Mouse (Mus musculus): Measurements from ENCODE around the gene Dynlrb2. TPM values are rescaled to one million over a fixed set of nuclear protein-coding genes. Genes with fewer than 3 reads are reported as not detected.

Dynlrb2 gene
- not detected in 2 replicates for polyA plus RNA-seq (2016; fragmentation: Nextera tagmentation; extraction: Ambion mirVana)

GRCm38 (mm10) chr8:116504477-116505120 lies at the start of gene Dynlrb2:
TSS of gene Dynlrb2 (plus strand) at chr8:116504974.
- H3K36me3 ChIP-seq, result no peaks in the 10 kb centered on the region
- DNase-seq (ENCODE audit: low spot score), result peak; percentile 97
- no peaks in the 10 kb centered on the region for H3K27me3 ChIP-seq (ENCODE audit: insufficient read depth, poor library complexity, severe bottlenecking)
- WGBS, result 8% methylated on average over 19 of the region's 19 CpGs
- H3K4me1 ChIP-seq, result peaks cover 14% of the 10 kb centered on the region; the same call in 1 of the 2 replicates
- peak within 1 kb of the TSS; percentile 60 for H3K4me3 ChIP-seq
- no peaks in the 10 kb centered on the region for H3K9me3 ChIP-seq
- H3K27ac ChIP-seq, result peak within 1 kb of the TSS; percentile 65

- H3K9me3 ChIP-seq, result no peaks in the 10 kb centered on the region
- no peaks in the 10 kb centered on the region for H3K36me3 ChIP-seq
- no peak overlapping the region for H3K4me3 ChIP-seq
- WGBS, result 69% methylated on average over 7 of the region's 11 CpGs
- H3K27ac ChIP-seq, result no peak overlapping the region
- DNase-seq (ENCODE audit: low spot score), result no peak
- H3K4me1 ChIP-seq, result no peaks in the 10 kb centered on the region
- H3K27me3 ChIP-seq (ENCODE audit: insufficient read depth, poor library complexity, severe bottlenecking), result no peaks in the 10 kb centered on the region
These were observed 46.2 kb upstream of the Dynlrb2 start for GRCm38 (mm10) chr8:116458569-116458968.

GRCm38 (mm10) chr8:116461472-116461871 lies 43.3 kb upstream of the Dynlrb2 start:
- DNase-seq (ENCODE audit: low spot score), result no peak
- Histone ChIP-seq H3K27me3 (ENCODE audit: insufficient read depth, poor library complexity, severe bottlenecking) (no peaks in the 10 kb centered on the region), H3K36me3 (no peaks in the 10 kb centered on the region), H3K4me3 (no peak overlapping the region), H3K9me3 (no peaks in the 10 kb centered on the region), H3K27ac (no peak overlapping the region), H3K4me1 (no peaks in the 10 kb centered on the region)
- 85% methylated on average over 4 of the region's 4 CpGs for WGBS

- no peaks in the 10 kb centered on the region for H3K36me3 ChIP-seq
- WGBS, result 82% methylated on average over 7 of the region's 7 CpGs
- DNase-seq (ENCODE audit: low spot score), result no peak
These were observed 38.2 kb upstream of the Dynlrb2 start for GRCm38 (mm10) chr8:116466586-116466985.

GRCm38 (mm10) chr8:116467027-116467426 lies 37.7 kb upstream of the Dynlrb2 start:
- H3K4me1 ChIP-seq, result no peaks in the 10 kb centered on the region
- no peak overlapping the region for H3K27ac ChIP-seq
- no peaks in the 10 kb centered on the region for H3K27me3 ChIP-seq (ENCODE audit: insufficient read depth, poor library complexity, severe bottlenecking)
- no peak overlapping the region for H3K4me3 ChIP-seq
- 73% methylated on average over 1 of the region's 1 CpGs for WGBS
- no peaks in the 10 kb centered on the region for H3K9me3 ChIP-seq
- no peaks in the 10 kb centered on the region for H3K36me3 ChIP-seq
- DNase-seq (ENCODE audit: low spot score), result no peak

More at GRCm38 (mm10) chr8:116466586-116466985, 38.2 kb upstream of the Dynlrb2 start:
- Histone ChIP-seq H3K4me3 (no peak overlapping the region), H3K27me3 (ENCODE audit: insufficient read depth, poor library complexity, severe bottlenecking) (no peaks in the 10 kb centered on the region), H3K4me1 (no peaks in the 10 kb centered on the region), H3K27ac (no peak overlapping the region), H3K9me3 (no peaks in the 10 kb centered on the region)

DNA sequence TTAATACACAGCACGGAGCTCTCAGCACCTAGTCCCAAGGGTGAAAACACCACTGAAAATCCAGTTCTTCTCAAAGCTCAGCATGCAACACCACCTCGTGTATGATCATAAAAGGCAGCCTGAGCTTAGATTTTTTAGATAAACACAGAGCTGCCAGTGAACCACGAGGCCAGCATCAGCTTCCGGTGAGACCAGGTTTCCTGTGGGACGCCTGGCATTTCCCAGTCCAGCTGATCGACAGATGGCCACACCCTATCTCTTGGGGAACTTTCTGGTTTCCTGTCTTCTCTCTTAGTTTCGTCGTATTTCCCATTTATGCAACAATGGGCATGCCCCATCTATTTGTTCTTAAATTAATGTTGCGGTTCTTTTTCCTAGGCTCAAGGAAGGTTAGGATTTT lies 26.8 kb upstream of the Dynlrb2 start:
- Histone ChIP-seq H3K36me3 (no peaks in the 10 kb centered on the region), H3K4me3 (no peak overlapping the region), H3K27ac (no peak overlapping the region), H3K4me1 (no peaks in the 10 kb centered on the region), H3K9me3 (no peaks in the 10 kb centered on the region), H3K27me3 (ENCODE audit: insufficient read depth, poor library complexity, severe bottlenecking) (no peaks in the 10 kb centered on the region)
- no peak for DNase-seq (ENCODE audit: low spot score)
- WGBS, result 66% methylated on average over 9 of the region's 9 CpGs

DNA sequence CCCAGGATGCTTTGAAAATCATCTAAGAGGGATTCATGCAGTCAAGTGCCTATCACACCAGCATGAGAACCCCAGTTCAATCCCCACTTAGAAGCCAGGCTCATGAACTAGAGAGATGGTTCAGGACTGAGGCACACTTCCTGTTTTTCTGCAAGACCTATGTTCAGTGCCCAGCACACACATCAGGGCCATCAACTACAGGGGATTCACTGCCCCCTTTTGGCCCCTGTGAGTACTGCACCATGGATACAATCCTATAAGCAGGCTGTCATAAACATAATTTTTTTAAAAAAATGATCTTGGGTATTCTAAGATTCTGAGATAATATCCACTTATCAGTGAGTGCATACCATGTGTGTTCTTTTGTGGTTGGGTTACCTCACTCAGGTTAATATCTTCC lies 26.1 kb upstream of the Dynlrb2 start:
- H3K4me1 ChIP-seq, result no peaks in the 10 kb centered on the region
- H3K9me3 ChIP-seq, result no peaks in the 10 kb centered on the region
- H3K27me3 ChIP-seq (ENCODE audit: insufficient read depth, poor library complexity, severe bottlenecking), result no peaks in the 10 kb centered on the region
- no peak for DNase-seq (ENCODE audit: low spot score)
- H3K27ac ChIP-seq, result no peak overlapping the region
- H3K36me3 ChIP-seq, result no peaks in the 10 kb centered on the region
- no peak overlapping the region for H3K4me3 ChIP-seq

GRCm38 (mm10) chr8:116480894-116481293 lies 23.9 kb upstream of the Dynlrb2 start:
- no peak overlapping the region for H3K4me3 ChIP-seq
- H3K36me3 ChIP-seq, result no peaks in the 10 kb centered on the region
- H3K9me3 ChIP-seq, result no peaks in the 10 kb centered on the region
- no peak overlapping the region for H3K27ac ChIP-seq
- no peaks in the 10 kb centered on the region for H3K27me3 ChIP-seq (ENCODE audit: insufficient read depth, poor library complexity, severe bottlenecking)
- no peaks in the 10 kb centered on the region for H3K4me1 ChIP-seq
- WGBS, result 18% methylated on average over 7 of the region's 7 CpGs
- DNase-seq (ENCODE audit: low spot score), result no peak

GRCm38 (mm10) chr8:116482738-116483137 lies 22.0 kb upstream of the Dynlrb2 start:
- Histone ChIP-seq H3K4me3 (no peak overlapping the region), H3K9me3 (no peaks in the 10 kb centered on the region), H3K4me1 (no peaks in the 10 kb centered on the region), H3K27me3 (ENCODE audit: insufficient read depth, poor library complexity, severe bottlenecking) (no peaks in the 10 kb centered on the region), H3K36me3 (no peaks in the 10 kb centered on the region), H3K27ac (no peak overlapping the region)
- 54% methylated on average over 3 of the region's 3 CpGs for WGBS
- DNase-seq (ENCODE audit: low spot score), result no peak

GRCm38 (mm10) chr8:116484087-116484486 lies 20.7 kb upstream of the Dynlrb2 start:
- no peak overlapping the region for H3K27ac ChIP-seq
- 27% methylated on average over 2 of the region's 2 CpGs for WGBS
- H3K27me3 ChIP-seq (ENCODE audit: insufficient read depth, poor library complexity, severe bottlenecking), result no peaks in the 10 kb centered on the region
- H3K36me3 ChIP-seq, result no peaks in the 10 kb centered on the region
- no peak overlapping the region for H3K4me3 ChIP-seq
- no peaks in the 10 kb centered on the region for H3K9me3 ChIP-seq
- no peak for DNase-seq (ENCODE audit: low spot score)
- no peaks in the 10 kb centered on the region for H3K4me1 ChIP-seq

- no peaks in the 10 kb centered on the region for H3K27me3 ChIP-seq (ENCODE audit: insufficient read depth, poor library complexity, severe bottlenecking)
- no peak for DNase-seq (ENCODE audit: low spot score)
- 66% methylated on average over 2 of the region's 2 CpGs for WGBS
- no peaks in the 10 kb centered on the region for H3K4me1 ChIP-seq
- H3K9me3 ChIP-seq, result no peaks in the 10 kb centered on the region
- H3K27ac ChIP-seq, result no peak overlapping the region
- no peak overlapping the region for H3K4me3 ChIP-seq
- no peaks in the 10 kb centered on the region for H3K36me3 ChIP-seq
These were observed 16.2 kb upstream of the Dynlrb2 start for GRCm38 (mm10) chr8:116488546-116488945.

GRCm38 (mm10) chr8:116500057-116500809 lies 4.5 kb upstream of the Dynlrb2 start:
- no peak overlapping the region for H3K27ac ChIP-seq
- H3K36me3 ChIP-seq, result no peaks in the 10 kb centered on the region
- H3K9me3 ChIP-seq, result no peaks in the 10 kb centered on the region
- 79% methylated on average over 7 of the region's 7 CpGs for WGBS
- H3K4me3 ChIP-seq, result no peak overlapping the region
- DNase-seq (ENCODE audit: low spot score), result no peak
- peaks cover 14% of the 10 kb centered on the region; the same call in 1 of the 2 replicates for H3K4me1 ChIP-seq
- H3K27me3 ChIP-seq (ENCODE audit: insufficient read depth, poor library complexity, severe bottlenecking), result no peaks in the 10 kb centered on the region

- Histone ChIP-seq H3K36me3 (no peaks in the 10 kb centered on the region), H3K4me1 (peaks cover 14% of the 10 kb centered on the region; the same call in 1 of the 2 replicates), H3K9me3 (no peaks in the 10 kb centered on the region), H3K4me3 (no peak overlapping the region), H3K27me3 (ENCODE audit: insufficient read depth, poor library complexity, severe bottlenecking) (no peaks in the 10 kb centered on the region), H3K27ac (no peak overlapping the region)
- WGBS, result 59% methylated on average over 5 of the region's 5 CpGs
- no peak for DNase-seq (ENCODE audit: low spot score)
These were observed 3.9 kb downstream of the Dynlrb2 start for GRCm38 (mm10) chr8:116508721-116509120.

Measured in heart, embryonic 10.5 days (tissue).